Mouse (Mus musculus): ENCODE measurements around the gene Ccdc93.

The Ccdc93 gene

GRCm38 (mm10) chr1:121511966-121512365, 81.1 kb downstream of the Ccdc93 start:
- DNase-seq (ENCODE audit: low spot score in 2 of 2), result no peak

GRCm38 (mm10) chr1:121518609-121519008, 87.8 kb downstream of the Ccdc93 start:
- no peak for DNase-seq (ENCODE audit: low spot score in 2 of 2)

- no peak for DNase-seq (ENCODE audit: low spot score in 2 of 2)
These were observed 96.2 kb downstream of the Ccdc93 start for GRCm38 (mm10) chr1:121527061-121527460.

GRCm38 (mm10) chr1:121527600-121528398, 97.0 kb downstream of the Ccdc93 start:
- DNase-seq (ENCODE audit: low spot score in 2 of 2), result no peak

- no peak for DNase-seq (ENCODE audit: low spot score in 2 of 2)
These were observed 97.5 kb downstream of the Ccdc93 start, which contains the start of gene Htr5b for GRCm38 (mm10) chr1:121528399-121528720. Htr5b (minus strand) TSS chr1:121528465.

- no peak for DNase-seq (ENCODE audit: low spot score in 2 of 2)
These were observed 98.4 kb downstream of the Ccdc93 start for GRCm38 (mm10) chr1:121529286-121529685.

- DNase-seq (ENCODE audit: low spot score in 2 of 2), result no peak
These were observed 100.6 kb downstream of the Ccdc93 start for GRCm38 (mm10) chr1:121531439-121531838.

GRCm38 (mm10) chr1:121540361-121540760, 109.5 kb downstream of the Ccdc93 start:
- DNase-seq (ENCODE audit: low spot score in 2 of 2), result no peak

GRCm38 (mm10) chr1:121546844-121547243, 116.0 kb downstream of the Ccdc93 start:
- no peak for DNase-seq (ENCODE audit: low spot score in 2 of 2)

GRCm38 (mm10) chr1:121548667-121549066, 117.8 kb downstream of the Ccdc93 start:
- DNase-seq (ENCODE audit: low spot score in 2 of 2), result no peak

- DNase-seq (ENCODE audit: low spot score in 2 of 2), result peak in 1 of 2 experiments; percentile 14
These were observed 118.6 kb downstream of the Ccdc93 start for GRCm38 (mm10) chr1:121549456-121549855.

- no peak for DNase-seq (ENCODE audit: low spot score in 2 of 2)
These were observed 120.1 kb downstream of the Ccdc93 start for GRCm38 (mm10) chr1:121550801-121551456.

GRCm38 (mm10) chr1:121551457-121551835, 120.6 kb downstream of the Ccdc93 start:
- no peak for DNase-seq (ENCODE audit: low spot score in 2 of 2)

All from thymus, postnatal 10 days (tissue).